Mouse (Mus musculus): Measurements from ENCODE around the gene Kcnab1.

DNA sequence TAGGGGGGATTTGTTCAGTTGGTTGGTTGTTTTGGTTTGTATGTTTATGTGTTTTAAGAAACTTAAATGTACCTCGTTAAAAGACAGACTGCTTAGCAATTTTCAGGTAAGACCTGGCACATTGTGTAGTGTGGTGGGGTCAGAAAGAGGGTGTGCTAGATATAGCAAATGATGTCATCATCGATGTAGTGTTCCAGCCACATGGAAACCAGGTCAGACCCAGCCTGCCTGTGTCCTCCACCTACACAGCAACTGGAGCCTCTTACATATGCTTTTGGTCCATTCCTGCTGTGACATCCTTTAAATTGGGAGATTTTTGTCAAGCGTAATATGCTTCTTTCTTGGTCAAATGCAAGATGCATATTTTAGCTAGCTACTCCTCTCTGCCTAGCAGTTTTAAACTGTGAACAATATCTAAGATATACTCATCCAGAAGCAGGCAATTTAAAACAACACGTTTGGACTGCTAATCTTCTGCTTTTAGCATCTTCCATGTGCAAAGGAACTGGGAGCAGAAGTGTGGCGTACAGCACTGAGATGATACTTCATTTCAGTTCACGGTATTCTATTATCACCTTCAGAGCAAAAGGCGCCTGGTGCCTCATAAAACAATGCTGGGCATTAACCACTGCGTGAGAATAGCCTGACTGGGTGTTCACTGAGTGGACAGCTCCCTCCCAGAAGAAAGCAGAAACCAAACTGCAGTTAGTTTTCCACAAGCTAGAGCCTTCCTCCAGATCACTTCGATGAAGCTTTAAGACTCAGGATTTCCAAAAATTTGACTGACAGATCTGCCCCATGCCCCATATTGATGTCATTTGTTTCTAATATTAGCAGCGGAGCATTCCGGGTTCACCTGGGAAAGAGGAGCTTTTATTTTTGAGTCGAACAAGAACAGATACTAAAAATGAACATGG is 153.6 kb downstream of the Kcnab1 start:
- TF ChIP-seq MAX (IDR thresholded peaks at IDR 0.05) (no peak), CTCF (IDR thresholded peaks at IDR 0.05; ENCODE audit: control insufficient read depth, insufficient read depth, insufficient read length) (no peak), MYOG (IDR thresholded peaks at IDR 0.05; ENCODE audit: control insufficient read depth, extremely low read depth, insufficient read length) (no peak), USF1 (IDR thresholded peaks at IDR 0.05; ENCODE audit: low read depth) (no peak), CEBPB (IDR thresholded peaks at IDR 0.05; ENCODE audit: low read depth) (no peak), MYOD1 (IDR thresholded peaks at IDR 0.05; ENCODE audit: control insufficient read depth, insufficient read length, low read depth) (no peak), FOSL1 (IDR thresholded peaks at IDR 0.05; ENCODE audit: insufficient read depth, low read length, poor library complexity, severe bottlenecking) (no peak)

Measured in C2C12 (cell line).